Mouse (Mus musculus): Measurements from ENCODE around the gene Gm42674. TPM values are rescaled to one million over a fixed set of nuclear protein-coding genes. Genes with fewer than 3 reads are reported as not detected.

Gm42674 gene
- not detected in 2 replicates for polyA plus RNA-seq (2015; fragmentation: Nextera tagmentation; extraction: Ambion mirVana)

DNA sequence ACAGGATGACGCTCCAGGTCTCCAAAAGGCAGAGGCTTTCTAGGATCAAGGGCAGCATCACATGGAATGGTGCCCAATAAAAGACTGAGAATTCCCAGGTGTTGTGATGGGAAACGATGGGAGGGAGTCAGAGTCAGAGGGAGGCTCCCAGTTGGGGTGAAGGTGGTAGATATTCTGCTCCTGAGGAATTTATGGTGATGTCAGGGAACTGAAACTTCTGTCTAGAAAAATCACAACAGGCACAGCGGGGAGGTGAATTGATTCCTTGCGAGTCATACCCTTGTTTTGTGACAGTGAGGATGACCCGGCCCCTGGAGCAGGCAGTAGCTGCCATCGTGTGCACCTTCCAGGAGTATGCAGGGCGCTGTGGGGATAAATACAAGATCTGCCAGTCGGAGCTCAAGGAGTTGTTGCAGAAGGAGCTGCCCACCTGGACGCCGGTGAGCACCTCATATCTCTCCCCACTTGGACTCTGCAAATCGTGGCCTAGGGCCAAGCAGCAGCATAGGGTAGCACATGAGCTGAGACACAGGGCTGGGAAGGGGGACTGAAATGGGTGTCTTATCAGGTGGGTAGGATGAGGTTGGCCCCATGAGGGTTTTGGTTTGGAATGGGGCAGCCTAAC, at the start of gene Gm42674:
TSS of gene Gm42674 (plus strand) at position 419 of the 625 bp plus-strand sequence.
- Histone ChIP-seq H3K4me1 (peaks cover 22% of the 10 kb centered on the region), H3K9me3 (no peaks in the 10 kb centered on the region), H3K4me3 (replicated peaks) (no peak within 1 kb of the TSS), H3K27ac (no peak within 1 kb of the TSS), H3K27me3 (replicated peaks) (no peaks in the 10 kb centered on the region), H3K36me3 (no peaks in the 10 kb centered on the region), H3K4me2 (no peak within 1 kb of the TSS), H3K9ac (no peak within 1 kb of the TSS)
- ATAC-seq (ENCODE audit: insufficient read depth, low FRiP score, low read depth) = no peak
- 74% methylated on average over 11 of the region's 11 CpGs for WGBS

DNA sequence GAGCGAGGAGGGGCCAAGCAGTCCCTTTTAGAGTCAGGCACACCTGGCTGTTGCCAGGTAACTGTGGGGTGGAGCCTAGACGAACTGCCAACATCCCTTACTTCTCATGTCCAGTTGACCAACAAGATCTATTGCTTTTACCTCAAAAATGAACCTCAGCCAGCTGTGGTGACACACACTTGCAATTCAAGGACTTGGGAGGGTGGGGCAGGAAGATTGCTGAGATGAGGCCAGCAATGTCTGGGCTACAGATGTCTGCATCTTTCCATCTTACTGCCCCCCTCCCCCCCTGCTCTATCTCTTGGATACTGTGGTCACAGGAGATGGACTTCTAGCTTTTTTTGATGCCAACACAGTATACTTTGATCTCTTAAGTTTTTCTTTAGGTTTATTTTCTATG, 49.5 kb upstream of the Gm42674 start:
- no peaks in the 10 kb centered on the region for H3K27me3 ChIP-seq (replicated peaks)
- no peak overlapping the region for H3K4me3 ChIP-seq (replicated peaks)
- H3K36me3 ChIP-seq = no peaks in the 10 kb centered on the region
- ATAC-seq (ENCODE audit: insufficient read depth, low FRiP score, low read depth) = no peak
- H3K9ac ChIP-seq = no peak overlapping the region
- no peaks in the 10 kb centered on the region for H3K9me3 ChIP-seq
- WGBS = 72% methylated on average over 2 of the region's 2 CpGs
- H3K4me2 ChIP-seq = no peak overlapping the region
- no peaks in the 10 kb centered on the region for H3K4me1 ChIP-seq
- no peak overlapping the region for H3K27ac ChIP-seq

- ATAC-seq (ENCODE audit: insufficient read depth, low FRiP score, low read depth) = no peak
- Histone ChIP-seq H3K4me2 (no peak overlapping the region), H3K9me3 (no peaks in the 10 kb centered on the region), H3K9ac (no peak overlapping the region), H3K36me3 (no peaks in the 10 kb centered on the region), H3K4me1 (no peaks in the 10 kb centered on the region), H3K27ac (no peak overlapping the region), H3K27me3 (replicated peaks) (no peaks in the 10 kb centered on the region), H3K4me3 (replicated peaks) (no peak overlapping the region)
- WGBS = 59% methylated on average over 5 of the region's 5 CpGs
Observed at GRCm38 (mm10) chr3:90555954-90556353, 45.8 kb upstream of the Gm42674 start.

DNA sequence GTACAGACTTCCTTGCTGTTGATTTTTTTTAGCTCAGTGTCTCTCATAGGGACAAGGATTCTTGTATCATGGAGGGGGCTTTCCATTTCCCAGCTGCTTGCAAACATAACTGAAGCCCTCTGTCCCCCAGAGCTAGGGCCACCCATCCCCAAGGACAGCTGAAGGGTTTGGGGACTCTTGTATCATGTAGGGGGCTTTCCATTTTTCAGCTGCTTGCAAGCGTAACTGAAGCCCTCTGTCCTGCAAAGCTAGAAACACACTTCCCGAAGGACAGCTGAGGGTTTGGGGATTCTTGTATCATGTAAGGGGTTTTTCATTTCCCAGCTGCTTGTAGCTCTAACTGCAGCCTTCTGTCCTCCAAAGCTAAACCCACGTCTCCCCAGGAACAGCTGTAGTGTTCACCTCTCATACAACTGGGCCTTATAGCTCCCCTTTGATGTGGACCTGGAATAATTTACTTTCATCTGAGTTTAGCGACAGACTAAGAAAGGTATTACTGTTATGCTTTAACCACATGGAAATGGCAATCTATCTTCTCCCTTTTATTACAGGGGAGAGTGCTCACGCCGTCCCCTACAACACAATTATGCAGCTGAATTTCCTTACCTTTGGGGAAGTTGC, 41.6 kb upstream of the Gm42674 start, which contains the start of gene S100a3:
TSS of gene S100a3 (plus strand) at position 571 of the 621 bp plus-strand sequence.
- 73% methylated on average over 6 of the region's 6 CpGs for WGBS

GRCm38 (mm10) chr3:90574691-90575090, 27.0 kb upstream of the Gm42674 start:
- Histone ChIP-seq H3K36me3 (no peaks in the 10 kb centered on the region), H3K27ac (0 out of 2 replicates have a peak overlapping the region, but pooled peaks have one; percentile 26), H3K4me1 (0 out of 2 replicates have a peak, but pooled peaks cover 4% of the 10 kb centered on the region), H3K9ac (no peak overlapping the region), H3K4me3 (replicated peaks) (no peak overlapping the region), H3K4me2 (no peak overlapping the region), H3K27me3 (replicated peaks) (no peaks in the 10 kb centered on the region), H3K9me3 (no peaks in the 10 kb centered on the region)
- no peak for ATAC-seq (ENCODE audit: insufficient read depth, low FRiP score, low read depth)
- WGBS = 84% methylated on average over 5 of the region's 5 CpGs

More for the DNA sequence above, 41.6 kb upstream of the Gm42674 start, which contains the start of gene S100a3:
- no peak within 1 kb of the TSS for H3K4me3 ChIP-seq (replicated peaks)
- ATAC-seq (ENCODE audit: insufficient read depth, low FRiP score, low read depth) = no peak
- H3K36me3 ChIP-seq = no peaks in the 10 kb centered on the region
- H3K27ac ChIP-seq = no peak within 1 kb of the TSS
- H3K9ac ChIP-seq = no peak within 1 kb of the TSS
- H3K4me2 ChIP-seq = no peak within 1 kb of the TSS
- no peaks in the 10 kb centered on the region for H3K4me1 ChIP-seq
- no peaks in the 10 kb centered on the region for H3K27me3 ChIP-seq (replicated peaks)
- no peaks in the 10 kb centered on the region for H3K9me3 ChIP-seq

GRCm38 (mm10) chr3:90575320-90575719, 26.4 kb upstream of the Gm42674 start:
- H3K36me3 ChIP-seq = no peaks in the 10 kb centered on the region
- no peak overlapping the region for H3K9ac ChIP-seq
- H3K27me3 ChIP-seq (replicated peaks) = no peaks in the 10 kb centered on the region
- no peak overlapping the region for H3K4me3 ChIP-seq (replicated peaks)
- ATAC-seq (ENCODE audit: insufficient read depth, low FRiP score, low read depth) = no peak
- no peaks in the 10 kb centered on the region for H3K9me3 ChIP-seq
- H3K4me2 ChIP-seq = no peak overlapping the region
- H3K27ac ChIP-seq = no peak overlapping the region
- 0 out of 2 replicates have a peak, but pooled peaks cover 4% of the 10 kb centered on the region for H3K4me1 ChIP-seq
- 61% methylated on average over 3 of the region's 3 CpGs for whole genome bisulfite sequencing

GRCm38 (mm10) chr3:90576351-90577001, 25.2 kb upstream of the Gm42674 start:
- H3K4me3 ChIP-seq (replicated peaks) = no peak overlapping the region
- H3K9ac ChIP-seq = no peak overlapping the region
- H3K27ac ChIP-seq = 0 out of 2 replicates have a peak overlapping the region, but pooled peaks have one; percentile 11
- no peak overlapping the region for H3K4me2 ChIP-seq
- ATAC-seq (ENCODE audit: insufficient read depth, low FRiP score, low read depth) = no peak
- no peaks in the 10 kb centered on the region for H3K9me3 ChIP-seq
- WGBS = 64% methylated on average over 10 of the region's 10 CpGs
- 0 out of 2 replicates have a peak, but pooled peaks cover 4% of the 10 kb centered on the region for H3K4me1 ChIP-seq
- H3K36me3 ChIP-seq = no peaks in the 10 kb centered on the region
- H3K27me3 ChIP-seq (replicated peaks) = no peaks in the 10 kb centered on the region

GRCm38 (mm10) chr3:90579433-90579832, 22.3 kb upstream of the Gm42674 start:
- Histone ChIP-seq H3K4me1 (peaks cover 13% of the 10 kb centered on the region; the same call in 1 of the 2 replicates), H3K4me3 (replicated peaks) (no peak overlapping the region), H3K36me3 (no peaks in the 10 kb centered on the region), H3K9me3 (no peaks in the 10 kb centered on the region), H3K27ac (no peak overlapping the region), H3K9ac (no peak overlapping the region), H3K27me3 (replicated peaks) (no peaks in the 10 kb centered on the region), H3K4me2 (no peak overlapping the region)
- 60% methylated on average over 7 of the region's 7 CpGs for WGBS
- no peak for ATAC-seq (ENCODE audit: insufficient read depth, low FRiP score, low read depth)

GRCm38 (mm10) chr3:90581141-90581540, 20.6 kb upstream of the Gm42674 start:
- Histone ChIP-seq H3K9ac (no peak overlapping the region), H3K9me3 (no peaks in the 10 kb centered on the region), H3K4me2 (no peak overlapping the region), H3K4me3 (replicated peaks) (no peak overlapping the region), H3K27me3 (replicated peaks) (no peaks in the 10 kb centered on the region), H3K27ac (no peak overlapping the region), H3K4me1 (peaks cover 17% of the 10 kb centered on the region), H3K36me3 (no peaks in the 10 kb centered on the region)
- 90% methylated on average over 5 of the region's 5 CpGs for WGBS
- ATAC-seq (ENCODE audit: insufficient read depth, low FRiP score, low read depth) = no peak

DNA sequence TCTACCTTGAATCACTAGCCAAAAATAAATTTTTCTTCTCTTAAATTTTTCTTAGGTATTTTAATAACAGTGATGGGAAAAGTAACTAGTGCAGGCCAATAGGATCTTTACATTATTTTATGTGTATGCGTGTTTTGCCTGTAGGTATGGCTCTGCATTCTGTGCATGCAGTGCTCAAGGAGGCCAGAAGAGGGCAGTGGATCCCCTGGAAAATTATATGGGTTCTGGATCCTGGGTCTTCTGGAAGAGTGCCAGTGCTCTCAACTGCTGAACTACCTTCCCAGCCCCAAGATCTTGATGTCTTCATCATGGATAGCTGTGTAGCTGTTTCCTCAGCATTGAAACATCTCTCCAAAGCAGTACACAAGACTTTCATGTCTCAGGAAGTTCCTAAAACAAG, 19.5 kb upstream of the Gm42674 start:
- WGBS = 97% methylated on average over 1 of the region's 1 CpGs
- no peak for ATAC-seq (ENCODE audit: insufficient read depth, low FRiP score, low read depth)
- Histone ChIP-seq H3K27me3 (replicated peaks) (no peaks in the 10 kb centered on the region), H3K27ac (no peak overlapping the region), H3K9me3 (no peaks in the 10 kb centered on the region), H3K4me3 (replicated peaks) (no peak overlapping the region), H3K36me3 (no peaks in the 10 kb centered on the region), H3K9ac (no peak overlapping the region), H3K4me1 (peaks cover 22% of the 10 kb centered on the region), H3K4me2 (no peak overlapping the region)

GRCm38 (mm10) chr3:90582556-90582955, 19.1 kb upstream of the Gm42674 start:
- Histone ChIP-seq H3K9ac (no peak overlapping the region), H3K4me3 (replicated peaks) (no peak overlapping the region), H3K4me2 (no peak overlapping the region), H3K27me3 (replicated peaks) (no peaks in the 10 kb centered on the region), H3K9me3 (no peaks in the 10 kb centered on the region), H3K27ac (no peak overlapping the region), H3K4me1 (peaks cover 26% of the 10 kb centered on the region), H3K36me3 (no peaks in the 10 kb centered on the region)
- ATAC-seq (ENCODE audit: insufficient read depth, low FRiP score, low read depth) = no peak
- WGBS = 82% methylated on average over 4 of the region's 4 CpGs

- 40% methylated on average over 3 of the region's 3 CpGs for WGBS
- no peak for ATAC-seq (ENCODE audit: insufficient read depth, low FRiP score, low read depth)
- Histone ChIP-seq H3K9ac (no peak overlapping the region), H3K27me3 (replicated peaks) (no peaks in the 10 kb centered on the region), H3K36me3 (no peaks in the 10 kb centered on the region), H3K4me1 (peaks cover 33% of the 10 kb centered on the region), H3K9me3 (no peaks in the 10 kb centered on the region), H3K4me3 (replicated peaks) (no peak overlapping the region), H3K27ac (no peak overlapping the region; the same call in 1 of the 2 replicates), H3K4me2 (no peak overlapping the region)
Observed at GRCm38 (mm10) chr3:90583893-90584292, 17.8 kb upstream of the Gm42674 start.
